Mouse (Mus musculus) myocyte (in vitro differentiated cells): ENCODE results near the gene Ppm1e.

ENCODE experiments used
- CEBPB ChIP-seq: IDR thresholded peaks from 2 replicates; pipeline ENCODE4 v1.6.1; 2011; ENCODE audit warnings: mild to moderate bottlenecking, moderate library complexity; ENCODE audit not compliant: poor library complexity, insufficient read depth, severe bottlenecking
- E2F4 ChIP-seq: IDR thresholded peaks from one replicate; pipeline ENCODE4 v1.6.1; 2011; ENCODE audit warnings: mild to moderate bottlenecking, control low read depth, moderate library complexity; ENCODE audit not compliant: insufficient read depth
- MAX ChIP-seq: IDR thresholded peaks from one replicate; pipeline ENCODE4 v1.6.1; 2011; ENCODE audit warnings: low read depth, mild to moderate bottlenecking, control low read depth
- MYOD1 ChIP-seq, 3 experiments: IDR thresholded peaks; one replicate each; pipeline ENCODE4 v1.6.1; 2011; ENCODE audit warnings: control low read depth in 2 of 3, low read depth in 2 of 3, mild to moderate bottlenecking in 2 of 3, moderate library complexity in 1 of 3; ENCODE audit not compliant: insufficient read length in 2 of 3, control insufficient read depth in 1 of 3
- MYOG ChIP-seq, 3 experiments: IDR thresholded peaks; one replicate each; pipeline ENCODE4 v1.6.1; 2011; ENCODE audit warnings: control low read depth in 2 of 3, low read depth in 2 of 3, mild to moderate bottlenecking in 2 of 3; ENCODE audit not compliant: insufficient read length in 2 of 3, control insufficient read depth in 1 of 3, insufficient read depth in 1 of 3
- POLR2A ChIP-seq: IDR thresholded peaks from one replicate; pipeline ENCODE4 v1.6.1; 2011; ENCODE audit warnings: low read depth, mild to moderate bottlenecking, control low read depth, moderate library complexity; ENCODE audit not compliant: insufficient read length
- POLR2AphosphoS2 ChIP-seq: IDR thresholded peaks from one replicate; pipeline ENCODE4 v1.6.1; 2011; ENCODE audit warnings: low read depth, control low read depth; ENCODE audit not compliant: insufficient read length
- REST ChIP-seq: IDR thresholded peaks from one replicate; pipeline ENCODE4 v1.6.1; 2011; ENCODE audit warnings: mild to moderate bottlenecking, control low read depth, moderate library complexity; ENCODE audit not compliant: insufficient read depth, insufficient read length
- SRF ChIP-seq: IDR thresholded peaks from one replicate; pipeline ENCODE4 v1.6.1; 2011; ENCODE audit warnings: low read depth; ENCODE audit not compliant: control insufficient read depth, insufficient read length
- TCF12 ChIP-seq: IDR thresholded peaks from one replicate; pipeline ENCODE4 v1.6.1; 2011; ENCODE audit warnings: mild to moderate bottlenecking, control low read depth; ENCODE audit not compliant: poor library complexity, insufficient read depth, severe bottlenecking
- TCF3 ChIP-seq: IDR thresholded peaks from one replicate; pipeline ENCODE4 v1.6.1; 2011; ENCODE audit warnings: low read depth, control low read depth; ENCODE audit not compliant: insufficient read length
- USF1 ChIP-seq: IDR thresholded peaks from one replicate; pipeline ENCODE4 v1.6.1; 2011; ENCODE audit warnings: low read depth, mild to moderate bottlenecking, control low read depth, moderate library complexity

DNA sequence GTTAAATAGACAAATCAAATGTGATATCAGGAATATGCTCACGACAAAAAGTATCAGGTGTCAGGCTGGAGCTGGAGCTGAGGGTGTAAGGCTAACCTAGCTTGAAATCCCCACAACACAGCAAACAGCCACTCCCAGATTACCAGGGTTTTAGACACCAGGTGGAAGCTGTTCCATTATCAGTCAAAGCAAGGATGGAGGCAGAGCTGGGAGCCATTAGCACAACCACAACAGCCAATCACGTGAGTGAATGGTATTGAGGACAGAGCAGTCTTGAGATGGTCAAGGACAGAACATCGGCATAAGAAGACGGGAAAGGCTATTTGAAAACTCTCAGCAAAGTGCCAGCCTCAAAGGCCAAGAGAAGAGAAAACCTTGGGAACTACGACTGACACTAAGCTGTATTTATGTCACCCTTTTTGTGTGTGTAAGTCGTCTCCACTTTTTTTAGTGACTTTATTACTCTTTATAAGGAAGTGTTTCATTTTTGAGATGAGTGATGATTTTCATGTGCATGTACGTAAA lies 5.1 kb downstream of the Ppm1e start:
- TF ChIP-seq E2F4: no peak
- TF ChIP-seq POLR2A: no peak
- no peak for TF ChIP-seq USF1
- no peak for TF ChIP-seq MAX
- TF ChIP-seq POLR2AphosphoS2: no peak
- TF ChIP-seq MYOG (IDR thresholded peaks at IDR 0.05; ENCODE audit: control insufficient read depth in 1 of 3, insufficient read depth in 1 of 3, insufficient read length in 2 of 3, low read depth in 2 of 3): no peak
- no peak for TF ChIP-seq TCF12
- TF ChIP-seq REST: no peak
- TF ChIP-seq MYOD1 (IDR thresholded peaks at IDR 0.05; ENCODE audit: control insufficient read depth in 1 of 3, insufficient read length in 2 of 3, low read depth in 2 of 3): no peak
- no peak for TF ChIP-seq TCF3
- TF ChIP-seq CEBPB: no peak
- TF ChIP-seq SRF: no peak
